Mouse (Mus musculus): ENCODE results near the gene Atg4a. TPM values are rescaled to one million over a fixed set of nuclear protein-coding genes. Genes with fewer than 3 reads are reported as not detected.

Gene Atg4a
- polyA plus RNA-seq (2012; rRNA removed), result 14.7 and 16.2 TPM in 2 replicates

GRCm38 (mm10) chrX:140956272-140956940 is at the start of gene Atg4a, which contains the start of gene Psmd10:
Gene Atg4a (plus strand): TSS chrX:140956907.
Gene Psmd10 (minus strand): TSS chrX:140956728.
- peak; percentile 49 for DNase-seq (ENCODE audit: low spot score)

- DNase-seq (ENCODE audit: low spot score), result no peak
Measured at GRCm38 (mm10) chrX:140907360-140907759, 49.3 kb upstream of the Atg4a start, which contains the start of gene Vsig1. Gene Vsig1 (plus strand): TSS chrX:140907608.

DNA sequence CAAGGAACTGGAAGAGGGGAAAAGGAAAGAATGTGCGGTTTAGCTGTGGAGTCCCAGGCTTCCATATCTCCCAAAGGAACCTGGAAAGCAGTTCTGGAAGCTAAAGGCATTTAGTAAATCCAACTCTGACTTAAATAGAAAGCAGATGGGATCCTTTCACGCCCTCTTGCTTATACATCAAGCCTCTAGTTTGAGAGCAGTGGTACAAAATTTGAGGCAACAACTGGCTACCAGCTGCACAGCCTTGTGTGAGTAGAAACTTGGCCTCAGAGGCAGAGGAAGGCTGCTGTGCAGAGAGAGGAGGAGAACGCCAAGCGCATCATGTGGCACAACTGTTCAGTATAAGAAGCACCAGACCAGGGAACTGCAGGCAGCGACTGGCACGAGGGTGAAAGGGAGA is 35.4 kb upstream of the Atg4a start:
- DNase-seq (ENCODE audit: low spot score), result no peak

DNA sequence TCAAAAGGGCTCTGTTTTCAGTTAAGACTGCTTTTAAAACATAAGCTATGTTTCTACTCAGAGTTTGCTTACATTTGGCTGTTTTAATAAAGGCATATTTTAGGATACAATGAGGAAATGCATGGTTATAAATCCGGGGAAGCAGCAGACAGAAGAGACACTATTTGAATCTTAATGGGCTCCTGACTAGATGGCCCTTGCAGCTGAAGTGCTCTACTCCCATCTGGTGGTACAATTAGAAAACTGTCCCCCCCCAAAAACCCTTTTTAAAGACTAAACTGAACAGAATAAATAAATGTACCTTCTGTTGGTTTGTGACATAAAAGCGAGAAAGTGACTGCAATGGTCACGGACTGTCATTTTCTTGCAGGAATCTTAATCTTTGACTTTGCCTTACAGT is 24.6 kb upstream of the Atg4a start:
- no peak for DNase-seq (ENCODE audit: low spot score)

DNA sequence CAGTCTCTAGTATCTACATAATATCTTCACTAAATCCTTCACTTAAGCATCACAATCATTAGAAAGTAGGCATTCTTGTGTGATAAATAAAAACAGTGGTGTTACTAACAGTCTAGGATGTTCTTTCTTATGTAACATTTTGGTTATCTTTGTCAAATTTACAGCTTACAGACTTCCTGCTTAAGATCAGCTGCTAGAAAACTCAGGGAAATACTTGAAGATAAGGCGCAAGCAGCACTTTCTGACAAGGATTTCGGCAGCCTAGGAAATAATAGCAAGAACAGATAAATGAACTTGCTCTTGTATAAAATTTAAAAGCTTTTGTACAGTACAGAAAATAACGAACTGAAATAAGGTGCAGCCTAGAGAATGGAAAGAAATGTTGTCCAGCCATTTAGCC is 23.4 kb upstream of the Atg4a start:
- DNase-seq (ENCODE audit: low spot score), result no peak

- DNase-seq (ENCODE audit: low spot score), result no peak
Measured at GRCm38 (mm10) chrX:140936271-140936670, 20.4 kb upstream of the Atg4a start.

- DNase-seq (ENCODE audit: low spot score), result no peak
Measured at GRCm38 (mm10) chrX:140953618-140954017, 3.1 kb upstream of the Atg4a start.

GRCm38 (mm10) chrX:140956959-140957358 is 252 bp downstream of the Atg4a start:
- DNase-seq (ENCODE audit: low spot score), result no peak

DNA sequence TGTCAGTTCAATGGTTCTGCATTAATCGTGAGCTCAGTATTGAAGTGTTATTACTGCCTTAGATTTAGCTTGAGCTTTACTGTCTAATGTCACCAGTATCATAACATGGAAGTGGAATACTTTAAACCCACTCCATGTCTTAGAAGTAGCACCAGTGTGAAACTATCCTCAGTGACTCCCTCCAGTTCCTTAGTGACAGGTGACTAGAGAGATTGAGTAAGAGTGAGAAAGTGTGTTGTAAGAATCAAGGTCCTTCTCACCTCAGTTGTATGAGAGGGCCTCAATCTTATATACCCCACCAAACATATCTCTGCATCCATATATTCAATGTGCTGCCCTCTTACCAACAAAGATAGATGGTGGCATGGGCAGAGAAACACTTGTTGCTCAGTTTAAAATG is 22.2 kb downstream of the Atg4a start:
- no peak for DNase-seq (ENCODE audit: low spot score)

DNA sequence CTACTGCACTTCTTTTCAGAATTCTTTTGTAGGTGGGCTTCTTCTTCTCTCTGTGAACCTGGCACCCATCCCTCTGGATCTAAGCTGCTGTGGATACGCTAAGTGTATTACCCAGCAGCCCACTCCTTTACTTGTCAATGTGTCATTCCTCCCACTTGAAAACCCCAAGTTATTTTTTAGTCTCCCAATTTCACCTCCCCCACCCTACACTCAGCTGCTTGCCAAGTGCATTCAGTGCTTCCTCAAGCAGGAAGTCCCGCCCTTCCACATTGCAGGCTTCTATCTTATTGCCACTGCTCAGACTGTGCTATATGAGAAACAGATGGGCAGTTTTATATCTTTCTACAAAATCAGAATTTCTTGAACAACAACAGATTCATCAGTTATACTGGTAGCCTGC is 22.8 kb downstream of the Atg4a start:
- DNase-seq (ENCODE audit: low spot score), result no peak

GRCm38 (mm10) chrX:140980163-140980562 is 23.5 kb downstream of the Atg4a start:
- no peak for DNase-seq (ENCODE audit: low spot score)

DNA sequence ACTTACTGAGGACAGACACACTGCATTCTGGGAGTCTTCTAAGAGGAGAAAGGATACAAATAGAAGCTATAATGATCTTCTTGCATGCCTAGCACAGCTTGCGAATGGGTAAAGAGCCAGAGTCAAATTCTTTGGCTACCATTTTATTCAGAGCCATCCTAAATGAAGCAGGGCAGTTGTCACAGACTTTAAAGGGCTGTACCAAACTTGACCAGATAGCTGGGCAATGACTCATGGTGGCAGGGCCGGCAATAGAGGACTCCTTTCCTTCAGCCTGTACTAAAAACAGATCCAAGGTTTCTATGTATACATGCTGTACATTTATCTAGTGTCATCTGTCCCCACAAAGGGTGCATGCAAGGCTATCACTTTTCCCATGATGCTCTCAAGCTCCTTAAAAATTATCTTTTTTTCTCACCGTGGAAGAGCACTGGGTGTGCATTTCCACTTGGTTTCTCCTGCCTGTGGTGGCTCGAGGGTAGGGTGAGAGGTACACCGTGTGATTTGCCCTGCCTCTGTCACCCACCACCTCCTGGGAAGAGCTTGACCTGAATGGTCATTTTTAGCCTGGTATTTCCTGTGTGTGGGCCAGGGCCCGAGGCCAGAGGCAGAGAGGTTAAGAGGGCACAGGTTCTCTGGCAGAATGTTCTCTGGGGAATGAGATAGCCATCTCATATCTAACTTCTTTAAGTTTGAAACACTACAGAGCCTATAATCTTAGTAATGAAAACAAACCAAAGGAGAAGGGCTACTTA is 26.7 kb downstream of the Atg4a start:
- no peak for DNase-seq (ENCODE audit: low spot score)

GRCm38 (mm10) chrX:140984795-140985194 is 28.1 kb downstream of the Atg4a start:
- no peak for DNase-seq (ENCODE audit: low spot score)

DNA sequence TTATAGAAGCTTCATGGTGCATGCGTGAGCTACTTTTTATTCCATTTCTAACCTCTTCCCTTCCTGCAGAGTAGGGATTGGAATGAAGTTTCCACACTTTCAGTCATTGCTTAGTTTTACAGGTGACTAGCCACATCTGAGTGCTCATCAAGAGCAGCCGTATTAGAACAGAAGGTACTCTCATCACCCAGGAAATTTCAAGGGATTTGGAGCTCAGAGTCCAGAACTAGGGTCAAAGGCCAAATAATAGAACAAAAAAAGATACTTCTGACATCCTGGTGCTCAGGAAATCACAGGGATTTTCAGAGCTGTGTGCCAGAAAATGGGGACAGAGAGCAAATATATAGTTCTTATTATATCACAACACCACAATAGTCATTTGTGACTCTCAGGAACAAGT is 28.5 kb downstream of the Atg4a start:
- DNase-seq (ENCODE audit: low spot score), result no peak

- DNase-seq (ENCODE audit: low spot score), result no peak
Measured at GRCm38 (mm10) chrX:140996909-140997516, 40.3 kb downstream of the Atg4a start.

DNA sequence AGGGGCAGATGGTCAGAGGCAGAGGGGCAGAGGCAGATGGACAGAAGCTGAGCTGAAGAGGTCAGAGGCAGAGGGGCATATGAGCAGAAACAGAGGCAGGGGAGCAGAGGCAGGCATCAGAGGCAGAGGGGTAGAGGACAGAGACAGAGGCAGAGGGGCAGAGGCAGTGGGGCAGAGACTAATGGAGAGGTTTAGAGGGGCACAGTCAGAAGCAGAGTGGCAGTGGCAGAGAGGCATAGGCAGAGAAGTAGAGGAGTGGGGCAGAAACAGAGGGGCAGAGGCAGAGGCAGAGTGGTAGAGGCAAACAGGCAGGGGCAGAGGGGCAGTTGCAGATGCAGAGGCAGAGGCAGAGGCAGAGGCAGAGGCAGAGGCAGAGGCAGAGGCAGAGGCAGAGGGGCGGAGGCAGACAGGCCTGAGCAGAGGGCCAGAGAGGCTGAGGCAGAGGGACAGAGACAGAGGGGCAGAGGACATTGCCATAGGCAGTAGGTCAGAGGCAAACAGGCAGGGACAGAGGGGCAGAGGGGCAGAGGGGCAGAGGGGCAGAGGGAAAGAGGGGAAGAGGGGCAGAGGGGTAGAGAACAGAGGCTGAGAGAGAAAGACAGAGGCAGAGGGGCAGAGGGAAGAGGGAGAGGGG is 41.3 kb downstream of the Atg4a start:
- no peak for DNase-seq (ENCODE audit: low spot score)

- no peak for DNase-seq (ENCODE audit: low spot score)
Measured at GRCm38 (mm10) chrX:140998885-140999284, 42.2 kb downstream of the Atg4a start.

GRCm38 (mm10) chrX:141149705-141150104 is 193.0 kb downstream of the Atg4a start:
- DNase-seq (ENCODE audit: low spot score), result no peak

- DNase-seq (ENCODE audit: low spot score), result no peak
Measured at GRCm38 (mm10) chrX:141150290-141150689, 193.6 kb downstream of the Atg4a start.

- DNase-seq (ENCODE audit: low spot score), result no peak
Measured at GRCm38 (mm10) chrX:141151182-141151581, 194.5 kb downstream of the Atg4a start.

DNA sequence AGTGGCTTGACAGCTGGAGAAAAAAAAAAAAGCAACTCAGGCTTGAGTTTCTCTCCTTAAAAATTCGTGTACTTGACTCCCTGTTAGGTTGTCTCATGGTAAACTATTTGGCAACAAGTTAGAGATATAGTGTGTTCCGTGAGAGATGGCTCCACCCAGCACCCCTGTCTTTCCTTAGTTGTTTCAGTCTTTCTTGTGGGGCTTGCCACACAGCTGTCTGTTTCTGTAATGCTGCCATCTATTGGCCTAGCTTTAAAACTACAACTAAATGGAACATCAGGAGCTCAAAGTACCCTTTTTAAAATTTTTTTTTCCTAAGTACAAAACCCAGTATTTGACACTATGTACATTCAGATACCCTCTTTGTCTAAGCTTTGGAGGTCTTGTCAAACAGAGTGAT is 200.0 kb downstream of the Atg4a start:
- DNase-seq (ENCODE audit: low spot score), result no peak

DNA sequence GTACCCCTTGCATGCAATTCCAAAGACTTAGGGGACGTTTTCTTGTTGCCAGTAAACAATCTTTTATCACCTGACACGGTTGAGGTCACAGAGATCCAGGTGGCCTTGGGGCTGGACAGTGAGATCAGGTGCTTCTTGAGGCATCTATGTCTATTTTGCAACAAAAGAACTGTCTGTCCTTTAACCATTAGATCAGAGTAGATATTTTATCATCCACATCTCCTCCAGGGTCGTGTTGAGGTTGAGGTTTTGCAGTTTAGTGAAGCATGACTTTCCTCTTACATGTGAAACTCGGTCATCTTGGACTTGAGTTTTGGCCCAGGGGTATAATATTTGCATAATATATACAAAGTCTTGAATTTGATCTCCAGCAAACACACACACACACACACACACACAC is 200.9 kb downstream of the Atg4a start:
- no peak for DNase-seq (ENCODE audit: low spot score)

All from urinary bladder, adult 2 months (tissue).